Comparison of ENCODE assay signal across 8 mouse cellular contexts in the genomic region with DNA sequence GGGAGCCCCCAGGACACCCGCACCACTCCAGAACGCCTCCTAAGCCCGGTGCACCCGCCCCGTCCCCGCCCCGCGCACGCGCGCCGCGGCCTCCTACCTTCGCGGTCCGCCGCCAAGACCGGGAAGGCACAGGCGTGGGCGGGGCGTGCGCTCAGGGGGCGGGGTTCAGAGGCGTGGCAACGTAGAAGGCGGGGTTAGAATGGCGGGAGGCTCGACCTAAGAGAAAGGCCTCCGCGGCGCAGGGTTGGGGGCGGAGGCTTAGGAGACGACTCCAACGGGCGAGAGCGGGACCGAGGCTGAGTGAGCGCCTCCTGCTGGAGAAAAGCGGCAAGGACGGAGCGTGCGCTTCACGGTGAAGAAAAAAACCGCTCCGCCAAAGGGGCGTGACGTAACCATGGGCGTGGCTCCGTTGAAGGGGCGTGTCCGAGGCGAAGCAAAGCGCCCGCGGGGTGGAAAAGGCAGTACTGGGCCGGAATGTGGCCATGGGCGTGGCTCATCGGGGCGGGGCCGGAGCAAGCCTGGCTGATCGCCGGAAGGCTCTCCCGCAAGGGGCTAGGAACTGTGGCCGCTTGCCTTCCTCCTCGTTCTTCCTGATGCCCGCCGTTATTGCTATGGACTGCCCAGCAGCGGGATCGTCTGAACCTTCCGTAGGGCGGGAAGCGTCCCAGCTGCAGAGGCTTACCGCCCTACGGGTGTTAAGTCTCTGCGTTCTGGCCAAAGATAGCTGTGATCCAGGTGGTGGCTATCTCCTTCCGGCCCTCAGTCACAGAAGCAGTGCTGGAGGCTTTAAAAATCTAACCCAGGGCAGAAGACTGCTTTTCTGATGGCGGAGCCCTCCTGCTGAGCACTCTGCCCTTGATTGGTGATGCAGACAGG. TPM values are rescaled to one million over a fixed set of nuclear protein-coding genes. Genes with fewer than 3 reads are reported as not detected.
DNase-seq lines count a peak whose midpoint lies in the region; ATAC-seq and TF ChIP-seq lines count a peak whose summit lies in the region.

Crocc (minus strand) TSS at position 125 of the 876 bp plus-strand sequence.

- under 1% methylated on average over 77 of the region's 77 CpGs for WGBS in cerebellum, adult 2 months
- 3% methylated on average over 73 of the region's 77 CpGs for WGBS in forebrain, postnatal 0 days
- whole genome bisulfite sequencing in lung, embryonic 15.5 days = under 1% methylated on average over 77 of the region's 77 CpGs

- H3K9me3 ChIP-seq in MEL (replicated peaks; ENCODE audit: insufficient read depth, low read length) = no peaks in the 10 kb centered on the region
- H3K9me3 ChIP-seq in forebrain, postnatal 0 days (ENCODE audit: low read length) = no peaks in the 10 kb centered on the region
- no peaks in the 10 kb centered on the region for H3K9me3 ChIP-seq in lung, embryonic 15.5 days

- no peaks in the 10 kb centered on the region for H3K79me2 ChIP-seq in MEL (ENCODE audit: control insufficient read depth, insufficient read depth, low read length, poor library complexity)

- peak; percentile 97 for DNase-seq in MEL (ENCODE audit: low read depth, low spot score)
- DNase-seq in cerebellum, adult 2 months = peak; percentile 99 to 100
- DNase-seq in forebrain, postnatal 0 days = peak; percentile 100
- peak; percentile 100 for DNase-seq in heart, postnatal 4 days
- DNase-seq in layer of hippocampus, adult 8-10 months (ENCODE audit: low spot score in 2 of 2) = peak; percentile 97 to 99
- peak; percentile 97 for DNase-seq in ovary, adult 18-20 months (ENCODE audit: low spot score)
- peak; percentile 100 for DNase-seq in thymus, postnatal 0 days (ENCODE audit: low spot score)

- peak within 1 kb of the TSS; percentile 66 for H3K9ac ChIP-seq in MEL (ENCODE audit: control insufficient read depth, low read depth, low read length, poor library complexity, severe bottlenecking)
- peak within 1 kb of the TSS; percentile 83 for H3K9ac ChIP-seq in forebrain, postnatal 0 days
- H3K9ac ChIP-seq in lung, embryonic 15.5 days = peak within 1 kb of the TSS; percentile 79

- peak; percentile 93 for ATAC-seq in forebrain, postnatal 0 days
- peak; percentile 97 for ATAC-seq in lung, embryonic 15.5 days (ENCODE audit: borderline replicate concordance, extremely low read depth, low FRiP score, low TSS enrichment)

- TF ChIP-seq RAD21 in MEL (IDR thresholded peaks at IDR 0.05; ENCODE audit: low read depth, low read length) = peak; percentile 13; the same call in 1 of the 2 replicates

- no peak for TF ChIP-seq EP300 in MEL (IDR thresholded peaks at IDR 0.05; ENCODE audit: low read depth in 1 of 2, low read length in 2 of 2)

- H3K4me1 ChIP-seq in MEL (ENCODE audit: control insufficient read depth in 1 of 2, insufficient read depth in 2 of 2, low read length in 2 of 2) = 0 out of 4 replicates have a peak, but pooled peaks cover 0 to 2% of the 10 kb centered on the region in 2 experiments
- H3K4me1 ChIP-seq in cerebellum, adult 2 months (ENCODE audit: control insufficient read depth, insufficient read depth, low read length) = peaks cover 6% of the 10 kb centered on the region; the same call in 1 of the 2 replicates
- H3K4me1 ChIP-seq in forebrain, postnatal 0 days (ENCODE audit: insufficient read depth) = 0 out of 2 replicates have a peak, but pooled peaks cover 5% of the 10 kb centered on the region
- peaks cover 27% of the 10 kb centered on the region for H3K4me1 ChIP-seq in lung, embryonic 15.5 days

- TF ChIP-seq POLR2A in MEL (IDR thresholded peaks at IDR 0.05; ENCODE audit: control insufficient read depth in 1 of 2, insufficient read depth in 1 of 2, low read depth in 1 of 2, low read length in 2 of 2, poor library complexity in 1 of 2) = peak in 1 of 2 experiments; percentile 52; a peak in 1 of 4 replicates
- TF ChIP-seq POLR2A in cerebellum, adult 2 months (IDR thresholded peaks at IDR 0.05; ENCODE audit: borderline replicate concordance, insufficient read depth, low read length) = peak; percentile 85

- 0 out of 4 replicates have a peak, but pooled peaks cover 0 to 3% of the 10 kb centered on the region in 2 experiments for H3K36me3 ChIP-seq in MEL (ENCODE audit: control insufficient read depth in 1 of 2, insufficient read depth in 2 of 2, low read length in 2 of 2)
- H3K36me3 ChIP-seq in forebrain, postnatal 0 days (ENCODE audit: insufficient read depth) = peaks cover 1% of the 10 kb centered on the region; the same call in 1 of the 2 replicates
- peaks cover 18% of the 10 kb centered on the region; the same call in 1 of the 2 replicates for H3K36me3 ChIP-seq in lung, embryonic 15.5 days

- H3K27me3 ChIP-seq in MEL (ENCODE audit: control insufficient read depth in 1 of 2, insufficient read depth in 2 of 2, low read length in 2 of 2) = no peaks in the 10 kb centered on the region
- H3K27me3 ChIP-seq in cerebellum, adult 2 months (ENCODE audit: control insufficient read depth, insufficient read depth, low read length) = no peaks in the 10 kb centered on the region
- H3K27me3 ChIP-seq in forebrain, postnatal 0 days (ENCODE audit: insufficient read depth, low read length) = no peaks in the 10 kb centered on the region
- H3K27me3 ChIP-seq in lung, embryonic 15.5 days = no peaks in the 10 kb centered on the region

- H3K4me2 ChIP-seq in forebrain, postnatal 0 days (ENCODE audit: low read depth) = peak within 1 kb of the TSS; percentile 88
- peak within 1 kb of the TSS; percentile 79 for H3K4me2 ChIP-seq in lung, embryonic 15.5 days

- peak within 1 kb of the TSS; percentile 65 to 76 for H3K4me3 ChIP-seq in MEL (ENCODE audit: control insufficient read depth in 1 of 2, insufficient read depth in 1 of 2, low read depth in 2 of 2, low read length in 2 of 2)
- peak within 1 kb of the TSS; percentile 69 for H3K4me3 ChIP-seq in cerebellum, adult 2 months (replicated peaks; ENCODE audit: insufficient read depth, low read depth, low read length)
- peak within 1 kb of the TSS; percentile 59 for H3K4me3 ChIP-seq in forebrain, postnatal 0 days (ENCODE audit: low read depth, low read length)
- H3K4me3 ChIP-seq in lung, embryonic 15.5 days = peak within 1 kb of the TSS; percentile 72

- H3K27ac ChIP-seq in MEL (ENCODE audit: control insufficient read depth, low read depth, low read length) = peak within 1 kb of the TSS; percentile 72
- peak within 1 kb of the TSS; percentile 81 for H3K27ac ChIP-seq in cerebellum, adult 2 months (ENCODE audit: insufficient read depth, low read length)
- peak within 1 kb of the TSS; percentile 96 for H3K27ac ChIP-seq in forebrain, postnatal 0 days (ENCODE audit: low read depth, low read length)
- H3K27ac ChIP-seq in lung, embryonic 15.5 days = peak within 1 kb of the TSS; percentile 93

- TF ChIP-seq CTCF in MEL (IDR thresholded peaks at IDR 0.05 in 2 of 3, conservative IDR thresholded peaks at IDR 0.05 in 1 of 3; ENCODE audit: control insufficient read depth in 1 of 3, insufficient read depth in 1 of 3, low read depth in 2 of 3, low read length in 3 of 3, poor library complexity in 1 of 3, severe bottlenecking in 1 of 3) = peak; percentile 56 to 83 (median 81); a peak in 5 of 6 replicates
- peak; percentile 82 for TF ChIP-seq CTCF in cerebellum, adult 2 months (IDR thresholded peaks at IDR 0.05; ENCODE audit: borderline replicate concordance, insufficient read depth, low read depth, low read length)
- TF ChIP-seq CTCF in forebrain, postnatal 0 days (IDR thresholded peaks at IDR 0.05; ENCODE audit: low read depth) = peak; percentile 98

TF ChIP-seq in MEL, 35 proteins besides CTCF, POLR2A, EP300 and RAD21 (continues in another document):
- TF ChIP-seq GABPA (IDR thresholded peaks at IDR 0.05; ENCODE audit: low read depth, low read length) (no peak), UBTF (IDR thresholded peaks at IDR 0.05; ENCODE audit: borderline replicate concordance, insufficient read depth, low read depth, low read length) (no peak), CHD2 (IDR thresholded peaks at IDR 0.05; ENCODE audit: low read length) (no peak), TBP (IDR thresholded peaks at IDR 0.05; ENCODE audit: low read depth, low read length) (no peak), POLR2AphosphoS5 (IDR thresholded peaks at IDR 0.05; ENCODE audit: borderline replicate concordance, low read depth, low read length) (no peak), ZKSCAN1 (IDR thresholded peaks at IDR 0.05; ENCODE audit: low read depth, low read length) (no peak), JUND (IDR thresholded peaks at IDR 0.05; ENCODE audit: low read depth, low read length) (no peak), CHD1 (IDR thresholded peaks at IDR 0.05; ENCODE audit: low read depth, low read length) (no peak), GATA1 (IDR thresholded peaks at IDR 0.05; ENCODE audit: low read depth, low read length) (no peak), MYC (IDR thresholded peaks at IDR 0.05; ENCODE audit: low read depth, low read length) (0 out of 2 replicates have a peak, but pooled peaks have one; percentile 27), E2F4 (IDR thresholded peaks at IDR 0.05; ENCODE audit: borderline replicate concordance, low read depth, low read length) (peak; percentile 57; the same call in 1 of the 2 replicates), KAT2A (conservative IDR thresholded peaks at IDR 0.05; ENCODE audit: low read depth, low read length) (no peak), NELFE (IDR thresholded peaks at IDR 0.05; ENCODE audit: low read depth, low read length) (peak; percentile 48; the same call in 1 of the 2 replicates), ELF1 (IDR thresholded peaks at IDR 0.05; ENCODE audit: low read depth, low read length) (0 out of 2 replicates have a peak, but pooled peaks have one; percentile 8), ZC3H11A (IDR thresholded peaks at IDR 0.05; ENCODE audit: low read depth, low read length) (no peak), SMC3 (IDR thresholded peaks at IDR 0.05; ENCODE audit: low read depth, low read length) (peak; percentile 51; the same call in 1 of the 2 replicates), MAX (IDR thresholded peaks at IDR 0.05; ENCODE audit: low read length) (no peak), NRF1 (IDR thresholded peaks at IDR 0.05; ENCODE audit: insufficient read depth, low read depth, low read length, poor library complexity, severe bottlenecking) (peak; percentile 85), MYB (IDR thresholded peaks at IDR 0.05; ENCODE audit: low read depth, low read length) (no peak)

RNA-seq across cellular contexts. Expression of gene Crocc, which starts in this region (rescaled TPM):
- total RNA-seq in MEL (2012; rRNA removed) = 0.77 and 0.92 TPM in 2 replicates
- polyA plus RNA-seq in MEL (2012; ENCODE audit: insufficient read depth in 1 of 2, insufficient read length in 2 of 2, low read depth in 1 of 2, low replicate concordance in 2 of 2, missing spikeins in 1 of 2) = 1 to 10 TPM in 1 of 2 experiments, not detected in 1; 3.6 TPM
- 39.4 and 41.3 TPM in 2 replicates for polyA plus RNA-seq in cerebellum, adult 2 months (2012; rRNA removed)
- total RNA-seq in forebrain, postnatal 0 days (2014; rRNA removed) = 29.9 and 43.0 TPM in 2 replicates
- polyA plus RNA-seq in forebrain, postnatal 0 days (2015; fragmentation: Nextera tagmentation; extraction: Ambion mirVana) = 3.5 and 3.8 TPM in 2 replicates
- total RNA-seq in heart, postnatal 4 days (2021) = 1 to 10 TPM; 8.2 to 8.3 TPM
- 10 to 100 TPM; 67.9 to 92.0 (median 76.6) TPM for total RNA-seq in layer of hippocampus, adult 8-10 months (2022)
- polyA plus RNA-seq in lung, embryonic 15.5 days (2015; fragmentation: Nextera tagmentation; extraction: Ambion mirVana) = 6.7 and 7.6 TPM in 2 replicates
- polyA plus RNA-seq in thymus, postnatal 0 days (2015; fragmentation: Nextera tagmentation; extraction: Ambion mirVana) = 1.9 and 2.1 TPM in 2 replicates

Comparison
In these comparisons a context has a peak if more than half of its experiments do, and no peak if none do; other contexts are left out.
1. Peak in every context shown above with its lines: DNase-seq, ATAC-seq, H3K4me3 ChIP-seq and H3K27ac ChIP-seq.